Mouse (Mus musculus): ENCODE data around the gene Gpc6.

DNA sequence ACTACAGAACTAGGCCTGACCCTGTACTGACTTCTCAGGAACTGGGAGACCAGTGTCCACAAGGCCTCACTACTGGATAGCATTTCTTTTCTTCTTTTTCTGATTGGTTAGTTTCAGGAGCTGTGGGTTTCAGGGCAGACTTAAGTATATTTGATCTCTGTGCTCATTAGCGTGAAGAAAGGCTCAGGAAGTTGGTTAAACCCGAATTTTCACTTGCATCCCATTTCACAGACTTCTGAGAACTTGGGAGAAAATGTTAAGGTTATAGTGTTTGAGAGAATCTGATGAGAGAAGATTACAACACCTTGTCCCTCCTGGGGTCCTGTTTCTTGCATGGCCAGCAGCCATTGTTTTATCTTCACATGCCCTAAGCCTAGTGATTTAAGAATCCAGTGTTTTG, 849 bp upstream of the Gpc6 start:
- no peak for TF ChIP-seq MAZ (IDR thresholded peaks at IDR 0.05; ENCODE audit: low read depth, low read length)
- TF ChIP-seq POLR2A (IDR thresholded peaks at IDR 0.05; ENCODE audit: low read depth, low read length), result no peak
- no peak for TF ChIP-seq GABPA (IDR thresholded peaks at IDR 0.05; ENCODE audit: insufficient replicate concordance, low read depth, low read length)
- no peak for TF ChIP-seq MEF2A (IDR thresholded peaks at IDR 0.05; ENCODE audit: borderline replicate concordance, low read depth, low read length)
- no peak for TF ChIP-seq ZMIZ1 (IDR thresholded peaks at IDR 0.05; ENCODE audit: low read depth, low read length)
- no peak for TF ChIP-seq CHD2 (IDR thresholded peaks at IDR 0.05; ENCODE audit: low read length)
- TF ChIP-seq USF2 (conservative IDR thresholded peaks at IDR 0.05; ENCODE audit: low read depth, low read length), result no peak
- no peak for TF ChIP-seq SMC3 (IDR thresholded peaks at IDR 0.05; ENCODE audit: low read depth, low read length)
- TF ChIP-seq TBP (conservative IDR thresholded peaks at IDR 0.05; ENCODE audit: low read depth, low read length), result no peak

Measured in CH12.LX (cell line).